Mouse (Mus musculus): ENCODE data around the gene Grtp1. TPM values are rescaled to one million over a fixed set of nuclear protein-coding genes. Genes with fewer than 3 reads are reported as not detected.

The Grtp1 gene
- polyA plus RNA-seq, 1 experiment: 20.6 TPM

GRCm38 (mm10) chr8:13160691-13161090, 39.7 kb downstream of the Grtp1 start:
- Histone ChIP-seq H3K4me1 (ENCODE audit: control insufficient read depth, insufficient read depth, low read length) (peaks cover 4% of the 10 kb centered on the region; the same call in 1 of the 2 replicates), H3K27ac (ENCODE audit: control insufficient read depth, insufficient read depth, low read depth, low read length, poor library complexity) (no peak overlapping the region), H3K4me3 (replicated peaks; ENCODE audit: control insufficient read depth, low read depth, low read length) (no peak overlapping the region)
- no peak for TF ChIP-seq CTCF (IDR thresholded peaks at IDR 0.05; ENCODE audit: control insufficient read depth, insufficient read depth, low read length)
- no peak for TF ChIP-seq POLR2A (IDR thresholded peaks at IDR 0.05; ENCODE audit: borderline replicate concordance, control insufficient read depth, low read depth, low read length)
- WGBS: 65% methylated on average over 3 of the region's 3 CpGs

GRCm38 (mm10) chr8:13159377-13159881, 41.0 kb downstream of the Grtp1 start:
- H3K27ac ChIP-seq (ENCODE audit: control insufficient read depth, insufficient read depth, low read depth, low read length, poor library complexity): peak overlapping the region; percentile 73
- no peak for TF ChIP-seq CTCF (IDR thresholded peaks at IDR 0.05; ENCODE audit: control insufficient read depth, insufficient read depth, low read length)
- no peak for TF ChIP-seq POLR2A (IDR thresholded peaks at IDR 0.05; ENCODE audit: borderline replicate concordance, control insufficient read depth, low read depth, low read length)
- 1% methylated on average over 49 of the region's 49 CpGs for WGBS
- peaks cover 4% of the 10 kb centered on the region; the same call in 1 of the 2 replicates for H3K4me1 ChIP-seq (ENCODE audit: control insufficient read depth, insufficient read depth, low read length)
- H3K4me3 ChIP-seq (replicated peaks; ENCODE audit: control insufficient read depth, low read depth, low read length): peak overlapping the region; percentile 81

DNA sequence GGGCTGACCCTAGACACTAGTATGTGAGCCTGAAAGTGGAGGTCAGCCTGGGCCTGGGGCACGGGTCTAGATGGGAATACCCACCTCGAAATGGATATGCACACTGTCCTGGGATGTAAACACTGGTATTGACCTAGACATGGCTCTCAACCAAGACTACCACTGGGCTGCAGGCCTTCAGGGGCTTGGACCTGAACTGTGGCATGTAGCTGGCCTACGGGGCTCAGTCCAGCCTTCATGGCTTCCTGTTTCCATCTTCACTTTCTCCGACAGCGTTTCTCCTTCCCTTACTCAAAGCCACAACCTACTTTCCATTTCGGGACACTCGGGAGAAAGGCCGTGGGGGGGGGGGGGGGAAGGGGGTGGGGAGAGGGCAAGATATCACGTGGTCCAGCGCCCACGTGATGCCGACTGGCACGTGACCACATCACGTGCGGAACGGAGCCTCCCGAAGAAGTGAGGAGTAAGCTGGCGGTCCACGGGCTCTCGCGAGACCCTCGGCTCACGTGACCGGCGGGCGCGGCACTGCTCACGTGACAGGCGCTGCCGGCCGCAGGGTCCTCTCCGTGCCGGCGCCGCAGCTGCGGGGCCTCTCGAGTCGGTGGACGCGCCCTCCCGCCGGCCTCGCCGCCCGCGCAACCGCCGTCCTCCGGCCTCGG, 41.6 kb downstream of the Grtp1 start, which contains the start of gene Lamp1:
TSS of gene Lamp1 (plus strand) at position 444 of the 659 bp plus-strand sequence.
- peak within 1 kb of the TSS; percentile 73 for H3K27ac ChIP-seq (ENCODE audit: control insufficient read depth, insufficient read depth, low read depth, low read length, poor library complexity)
- H3K4me3 ChIP-seq (replicated peaks; ENCODE audit: control insufficient read depth, low read depth, low read length): peak within 1 kb of the TSS; percentile 81
- under 1% methylated on average over 50 of the region's 50 CpGs for WGBS
- H3K4me1 ChIP-seq (ENCODE audit: control insufficient read depth, insufficient read depth, low read length): peaks cover 4% of the 10 kb centered on the region; the same call in 1 of the 2 replicates
- TF ChIP-seq POLR2A (IDR thresholded peaks at IDR 0.05; ENCODE audit: borderline replicate concordance, control insufficient read depth, low read depth, low read length): peak; percentile 59; the same call in 1 of the 2 replicates
- TF ChIP-seq CTCF (IDR thresholded peaks at IDR 0.05; ENCODE audit: control insufficient read depth, insufficient read depth, low read length): no peak

GRCm38 (mm10) chr8:13156327-13157097, 43.9 kb downstream of the Grtp1 start:
- Histone ChIP-seq H3K27ac (ENCODE audit: control insufficient read depth, insufficient read depth, low read depth, low read length, poor library complexity) (no peak overlapping the region), H3K4me1 (ENCODE audit: control insufficient read depth, insufficient read depth, low read length) (peaks cover 3% of the 10 kb centered on the region; the same call in 1 of the 2 replicates), H3K4me3 (replicated peaks; ENCODE audit: control insufficient read depth, low read depth, low read length) (no peak overlapping the region)
- WGBS: 77% methylated on average over 12 of the region's 12 CpGs
- no peak for TF ChIP-seq POLR2A (IDR thresholded peaks at IDR 0.05; ENCODE audit: borderline replicate concordance, control insufficient read depth, low read depth, low read length)
- no peak for TF ChIP-seq CTCF (IDR thresholded peaks at IDR 0.05; ENCODE audit: control insufficient read depth, insufficient read depth, low read length)

DNA sequence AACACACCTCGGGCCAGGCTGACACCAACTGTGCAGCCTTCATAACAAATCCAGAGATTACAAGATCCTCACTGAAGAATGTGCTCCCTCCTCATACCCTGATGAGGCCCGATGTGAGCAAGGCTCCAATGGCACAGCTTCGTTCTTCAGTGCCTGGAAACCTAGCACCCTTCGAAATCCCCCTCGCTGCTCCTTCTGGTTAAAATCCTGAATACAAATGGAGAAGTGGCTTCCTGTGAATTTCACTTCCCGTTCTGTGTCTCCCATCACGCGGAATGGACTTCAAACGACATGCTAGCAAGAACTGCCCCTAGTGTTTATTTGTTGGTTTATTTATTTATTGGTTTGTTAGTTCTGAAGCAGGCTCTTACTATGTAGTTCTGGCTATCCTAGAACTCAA, 45.1 kb downstream of the Grtp1 start:
- TF ChIP-seq POLR2A (IDR thresholded peaks at IDR 0.05; ENCODE audit: borderline replicate concordance, control insufficient read depth, low read depth, low read length): no peak
- no peak for TF ChIP-seq CTCF (IDR thresholded peaks at IDR 0.05; ENCODE audit: control insufficient read depth, insufficient read depth, low read length)
- Histone ChIP-seq H3K4me3 (replicated peaks; ENCODE audit: control insufficient read depth, low read depth, low read length) (peak overlapping the region; percentile 15), H3K27ac (ENCODE audit: control insufficient read depth, insufficient read depth, low read depth, low read length, poor library complexity) (no peak overlapping the region), H3K4me1 (ENCODE audit: control insufficient read depth, insufficient read depth, low read length) (peaks cover 3% of the 10 kb centered on the region; the same call in 1 of the 2 replicates)
- WGBS: 33% methylated on average over 9 of the region's 9 CpGs

- 73% methylated on average over 9 of the region's 9 CpGs for WGBS
- no peak overlapping the region for H3K4me3 ChIP-seq (replicated peaks; ENCODE audit: control insufficient read depth, low read depth, low read length)
- no peak overlapping the region for H3K27ac ChIP-seq (ENCODE audit: control insufficient read depth, insufficient read depth, low read depth, low read length, poor library complexity)
- peaks cover 3% of the 10 kb centered on the region; the same call in 1 of the 2 replicates for H3K4me1 ChIP-seq (ENCODE audit: control insufficient read depth, insufficient read depth, low read length)
- TF ChIP-seq CTCF (IDR thresholded peaks at IDR 0.05; ENCODE audit: control insufficient read depth, insufficient read depth, low read length) (no peak), POLR2A (IDR thresholded peaks at IDR 0.05; ENCODE audit: borderline replicate concordance, control insufficient read depth, low read depth, low read length) (no peak)
Observed at GRCm38 (mm10) chr8:13154099-13154498, 46.3 kb downstream of the Grtp1 start.

DNA sequence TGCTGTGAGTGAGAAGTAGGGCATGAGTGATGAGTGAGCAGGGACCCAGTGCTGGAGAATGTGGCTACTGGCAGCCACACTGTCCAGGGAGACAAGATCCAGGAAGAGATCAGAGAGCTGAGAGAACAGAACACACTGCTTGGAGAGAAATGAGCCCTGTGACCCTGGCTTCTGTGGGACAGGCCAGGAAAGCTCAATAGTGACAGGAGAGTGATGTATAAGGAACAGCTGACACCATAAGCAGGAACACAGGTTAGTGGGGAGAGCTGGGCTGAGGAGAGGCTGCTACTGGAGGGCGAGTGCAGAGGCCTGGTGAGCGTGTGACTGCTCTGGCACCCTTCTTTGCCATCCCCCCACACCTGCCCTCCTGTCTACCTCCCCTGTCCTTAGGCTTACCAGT, 49.5 kb downstream of the Grtp1 start:
- TF ChIP-seq CTCF (IDR thresholded peaks at IDR 0.05; ENCODE audit: control insufficient read depth, insufficient read depth, low read length): no peak
- TF ChIP-seq POLR2A (IDR thresholded peaks at IDR 0.05; ENCODE audit: borderline replicate concordance, control insufficient read depth, low read depth, low read length): no peak
- H3K4me3 ChIP-seq (replicated peaks; ENCODE audit: control insufficient read depth, low read depth, low read length): no peak overlapping the region
- no peaks in the 10 kb centered on the region for H3K4me1 ChIP-seq (ENCODE audit: control insufficient read depth, insufficient read depth, low read length)
- H3K27ac ChIP-seq (ENCODE audit: control insufficient read depth, insufficient read depth, low read depth, low read length, poor library complexity): no peak overlapping the region
- WGBS: 100% methylated on average over 2 of the region's 2 CpGs

DNA sequence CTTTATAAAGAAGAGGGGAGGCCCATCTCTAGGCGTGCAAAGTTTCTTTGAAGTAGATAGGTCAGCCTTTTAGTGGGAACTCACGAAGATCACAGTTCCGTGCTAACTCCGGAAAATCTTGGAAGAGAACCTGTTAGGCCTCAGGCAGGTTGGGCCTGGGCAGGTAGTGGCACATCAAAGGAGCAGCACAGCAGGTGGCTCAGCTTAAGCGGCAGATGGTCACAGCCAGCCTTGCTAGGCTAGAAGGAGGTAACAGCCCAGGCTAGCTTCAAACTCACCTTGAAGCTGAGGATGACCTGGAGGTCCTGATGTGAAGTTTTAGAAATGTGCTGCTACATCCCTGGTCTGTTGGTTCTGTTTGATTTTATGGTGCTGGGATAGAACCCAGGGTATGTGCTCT, 50.6 kb downstream of the Grtp1 start:
- TF ChIP-seq CTCF (IDR thresholded peaks at IDR 0.05; ENCODE audit: control insufficient read depth, insufficient read depth, low read length) (no peak), POLR2A (IDR thresholded peaks at IDR 0.05; ENCODE audit: borderline replicate concordance, control insufficient read depth, low read depth, low read length) (no peak)
- Histone ChIP-seq H3K4me1 (ENCODE audit: control insufficient read depth, insufficient read depth, low read length) (no peaks in the 10 kb centered on the region), H3K4me3 (replicated peaks; ENCODE audit: control insufficient read depth, low read depth, low read length) (no peak overlapping the region), H3K27ac (ENCODE audit: control insufficient read depth, insufficient read depth, low read depth, low read length, poor library complexity) (no peak overlapping the region)
- WGBS: 93% methylated on average over 5 of the region's 5 CpGs

Measured in bone marrow, adult 2 months (tissue).